Mouse (Mus musculus) spleen, postnatal 4 days (tissue): ENCODE data around the gene Ttll9.
A peak's percentile ranks its signal among the peaks of the same experiment; 100 is the strongest.

ENCODE experiments used
- DNase-seq, 2 experiments: peaks; one replicate each; pipeline ENCODE4 v3.0.0; 2022; ENCODE audit warnings: low spot score in 2 of 2

Ttll9 gene

DNA sequence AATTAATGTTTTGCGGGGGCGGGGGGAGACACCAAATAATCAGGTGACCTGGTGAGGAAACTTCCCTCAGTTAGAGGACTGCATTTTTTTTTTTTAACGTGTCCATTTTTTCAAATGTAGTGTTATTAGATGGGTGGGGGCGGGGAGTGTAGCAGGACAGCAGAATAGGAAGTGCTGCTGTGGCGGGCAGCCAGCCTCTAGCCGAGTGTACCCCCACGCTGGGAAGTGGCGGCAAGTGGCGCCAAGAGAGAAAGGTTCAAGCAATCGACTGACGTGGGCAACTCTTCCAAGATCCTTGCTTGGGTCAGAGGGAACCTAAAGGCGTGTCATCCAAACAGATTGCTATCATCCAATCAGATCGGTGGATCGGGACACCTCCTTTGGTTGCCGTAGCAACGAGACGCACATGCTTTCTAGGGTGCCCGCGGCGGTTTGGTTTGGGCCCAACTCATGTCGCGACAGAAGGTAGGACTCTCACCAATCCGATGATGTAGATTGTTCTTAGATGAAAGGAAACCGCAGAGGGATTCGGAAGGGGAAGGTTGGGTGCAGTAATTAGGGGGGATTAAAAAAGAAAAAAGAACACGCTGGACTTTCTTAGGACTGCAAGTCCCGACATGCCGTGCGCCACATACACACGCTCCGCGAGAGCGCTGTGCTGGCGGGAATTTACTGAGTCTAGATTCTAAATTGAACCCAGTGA, at the start of gene Ttll9:
Gene Ttll9 (plus strand): TSS at position 395 of the 703 bp plus-strand sequence.
- DNase-seq: peak in 1 of 2 experiments; percentile 22

DNA sequence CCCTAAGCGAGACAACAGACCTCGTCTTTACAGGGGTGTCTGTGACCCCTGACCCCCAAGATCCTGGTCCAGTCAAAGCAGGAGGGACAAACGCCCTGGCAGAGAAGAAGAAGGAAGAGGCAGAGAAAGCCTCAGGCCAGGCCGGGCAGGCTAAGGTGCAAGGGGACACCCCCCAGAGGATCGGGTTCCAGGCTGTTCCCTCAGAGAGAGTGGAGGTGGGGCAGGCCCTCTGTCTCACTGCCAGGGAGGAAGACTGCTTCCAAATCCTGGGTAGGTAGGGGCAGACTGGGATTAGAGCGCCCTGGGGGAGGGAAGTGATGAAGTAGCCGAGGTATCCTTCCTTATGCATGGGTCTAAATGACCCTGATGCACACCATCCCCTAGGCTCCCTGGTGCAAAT, 48.8 kb upstream of the Ttll9 start:
- DNase-seq: no peak

DNA sequence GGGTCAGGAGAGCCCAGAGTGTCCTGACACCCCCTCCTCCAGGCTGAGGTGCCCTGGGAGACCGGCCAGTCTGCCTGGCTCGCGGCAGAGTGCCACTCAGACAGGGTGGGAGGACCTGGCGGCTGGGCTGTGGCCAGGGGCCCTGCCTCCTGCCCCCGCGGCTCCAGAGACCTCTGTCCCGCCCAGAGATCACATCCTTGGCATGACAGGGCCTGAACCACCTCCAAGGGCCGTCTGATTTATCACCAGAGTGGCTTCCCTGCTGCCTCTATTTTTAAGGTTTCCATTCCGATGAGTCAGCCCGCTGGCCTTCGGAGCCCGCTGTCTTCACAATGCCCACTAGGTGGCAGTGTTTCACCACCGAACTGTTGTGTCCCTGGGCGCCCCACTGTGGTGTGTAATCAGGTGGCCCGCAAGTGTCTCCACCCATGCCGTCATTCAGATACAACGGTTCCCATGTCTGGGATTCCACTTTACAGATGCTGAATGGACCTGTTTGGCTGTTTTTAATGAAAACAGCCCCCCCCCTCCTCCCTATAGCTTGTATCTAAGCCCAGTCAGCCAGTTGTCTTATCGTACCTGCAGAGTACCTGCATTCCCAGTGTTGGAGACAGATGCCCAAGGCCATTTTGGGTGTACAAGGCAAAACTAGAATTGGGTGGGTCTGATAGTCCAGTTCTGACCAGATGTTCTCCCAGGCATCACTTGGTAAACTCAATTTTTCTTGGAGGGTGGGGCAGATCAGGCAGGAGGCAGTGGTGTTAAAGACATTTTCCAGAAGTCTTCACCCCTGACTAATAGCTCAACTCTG, 47.8 kb upstream of the Ttll9 start:
- DNase-seq: peak; percentile 78 to 90

DNA sequence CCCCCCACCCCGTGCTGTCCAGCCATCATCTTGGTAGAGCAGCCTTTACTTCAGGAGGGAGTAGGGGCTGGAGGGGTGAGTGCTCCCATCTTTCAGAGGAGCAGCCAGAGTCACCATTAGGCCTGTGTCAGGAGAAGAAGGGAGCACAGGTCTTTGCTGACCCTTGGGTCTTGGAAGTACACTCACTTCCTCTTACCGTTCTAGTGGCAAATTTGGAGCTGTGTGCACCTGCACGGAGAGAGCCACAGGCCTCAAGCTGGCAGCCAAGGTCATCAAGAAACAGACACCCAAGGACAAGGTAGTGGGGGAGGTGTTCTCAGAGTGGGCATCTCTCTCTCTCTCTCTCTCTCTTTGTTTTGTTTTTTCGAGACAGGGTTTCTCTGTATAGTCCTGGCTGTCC, 46.8 kb upstream of the Ttll9 start:
- no peak for DNase-seq

DNA sequence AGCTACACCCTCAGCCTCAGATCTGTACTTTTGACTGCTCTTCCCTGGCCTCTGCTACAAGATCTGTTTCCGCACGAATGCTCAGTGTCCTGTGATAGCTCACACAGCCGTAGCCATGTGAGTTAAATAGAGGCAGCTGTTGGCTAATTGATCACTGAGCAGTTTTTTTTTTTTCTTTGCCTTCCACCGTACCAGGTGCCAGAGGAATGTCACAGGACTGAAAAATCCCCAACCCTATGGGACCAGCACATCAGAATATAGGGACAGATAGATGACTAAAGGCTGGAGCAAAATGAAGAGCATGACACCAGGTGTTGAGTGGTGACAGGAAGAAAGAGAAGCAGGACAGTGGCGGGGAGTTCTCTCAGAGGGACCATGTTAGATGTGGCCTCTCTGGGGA, 46.2 kb upstream of the Ttll9 start:
- no peak for DNase-seq

DNA sequence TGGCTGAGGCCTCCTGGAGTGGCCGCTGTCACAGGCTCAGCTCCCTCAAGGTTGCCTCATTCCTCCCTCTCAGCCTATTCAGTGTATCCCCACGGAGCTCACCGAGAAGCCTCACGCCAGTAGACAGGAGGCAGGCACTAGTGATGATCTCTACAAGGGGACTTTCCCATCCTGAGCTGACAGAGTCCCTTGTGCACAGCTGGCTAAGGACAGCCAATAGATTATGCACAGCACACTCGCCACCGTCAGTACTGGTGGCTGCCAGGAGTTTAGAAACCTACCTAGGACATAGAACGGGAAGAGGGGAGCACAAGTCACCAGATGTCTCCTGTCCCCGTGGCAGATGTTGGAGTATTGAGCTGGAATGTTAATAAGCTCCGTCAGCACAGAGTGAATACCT, 44.6 kb upstream of the Ttll9 start:
- DNase-seq: no peak

DNA sequence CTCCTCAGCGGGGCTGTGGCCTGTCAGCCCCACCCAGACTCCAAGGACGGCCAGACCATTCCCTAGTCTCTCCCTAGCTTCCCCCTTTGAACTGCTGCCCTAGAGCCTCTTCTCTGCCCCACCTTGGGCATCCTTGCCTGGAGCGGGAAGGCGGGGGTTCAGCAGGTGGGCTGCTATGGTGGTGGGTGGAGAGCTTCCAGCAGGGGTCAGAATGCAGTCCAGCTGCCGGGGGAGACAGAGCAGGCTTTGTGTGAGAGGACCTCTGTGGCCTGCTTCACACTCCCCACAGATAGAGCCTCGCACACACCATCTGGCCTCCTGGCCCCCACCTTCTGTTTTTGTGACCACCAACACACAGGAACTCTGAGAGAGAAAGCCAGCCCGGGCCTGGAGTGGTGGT, 39.9 kb upstream of the Ttll9 start:
- no peak for DNase-seq

DNA sequence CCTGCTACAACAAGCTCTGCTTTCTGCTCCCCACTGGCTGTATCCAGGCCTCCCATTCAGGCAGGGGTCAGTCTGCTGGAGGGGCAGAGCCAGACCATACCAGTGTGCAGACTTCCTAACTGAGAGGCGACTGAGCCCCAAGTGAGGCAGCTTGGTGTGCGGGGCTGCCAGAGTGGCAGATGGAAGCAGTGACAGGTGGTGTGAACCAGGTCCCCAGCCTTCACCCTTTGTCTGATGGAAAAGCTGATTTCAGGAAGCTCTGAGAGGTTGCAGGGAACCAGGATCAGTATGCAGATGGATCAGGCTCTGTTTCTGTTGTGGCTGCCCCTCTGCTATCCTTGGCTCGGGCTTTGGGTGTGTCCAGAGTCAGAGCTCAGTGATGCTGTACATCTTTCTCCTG, 38.7 kb upstream of the Ttll9 start:
- no peak for DNase-seq

DNA sequence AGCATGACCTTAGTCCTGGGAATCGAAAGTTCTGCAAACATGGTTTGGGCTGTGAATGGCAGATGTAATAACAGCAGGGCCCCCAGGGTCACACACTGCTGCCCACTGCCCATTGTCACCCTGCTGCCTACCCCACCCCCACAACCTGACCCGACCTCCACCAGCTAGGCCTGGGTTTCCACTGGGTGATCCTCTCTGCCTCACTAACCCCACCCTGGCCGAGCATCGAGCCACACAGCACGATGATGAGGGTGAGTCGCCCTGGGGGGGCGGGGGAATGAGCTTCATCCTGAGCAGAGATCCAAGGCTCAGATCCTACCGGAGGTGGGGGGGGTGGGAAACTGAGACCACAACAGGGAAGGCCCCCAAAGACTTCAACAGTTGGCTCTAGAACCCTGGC, 38.2 kb upstream of the Ttll9 start:
- DNase-seq: no peak

DNA sequence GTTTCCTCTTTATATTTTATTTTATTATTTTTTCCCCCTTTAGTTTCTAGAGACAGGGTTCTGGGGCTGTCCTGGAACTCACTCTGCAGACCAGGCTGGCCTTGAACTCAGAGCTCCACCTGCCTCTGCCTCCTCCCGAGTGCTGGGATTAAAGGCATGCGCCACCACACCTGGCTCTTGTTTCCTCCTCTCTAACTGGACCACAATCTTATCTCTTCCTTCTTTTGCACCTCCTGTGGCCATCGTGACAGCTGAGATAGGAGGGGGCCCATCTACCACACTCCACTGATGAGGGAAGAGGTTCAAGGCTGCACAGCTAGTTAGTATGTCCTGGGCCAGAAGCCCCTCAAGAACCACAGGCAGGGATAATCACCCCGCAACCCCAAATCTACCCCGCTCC, 37.7 kb upstream of the Ttll9 start:
- no peak for DNase-seq

DNA sequence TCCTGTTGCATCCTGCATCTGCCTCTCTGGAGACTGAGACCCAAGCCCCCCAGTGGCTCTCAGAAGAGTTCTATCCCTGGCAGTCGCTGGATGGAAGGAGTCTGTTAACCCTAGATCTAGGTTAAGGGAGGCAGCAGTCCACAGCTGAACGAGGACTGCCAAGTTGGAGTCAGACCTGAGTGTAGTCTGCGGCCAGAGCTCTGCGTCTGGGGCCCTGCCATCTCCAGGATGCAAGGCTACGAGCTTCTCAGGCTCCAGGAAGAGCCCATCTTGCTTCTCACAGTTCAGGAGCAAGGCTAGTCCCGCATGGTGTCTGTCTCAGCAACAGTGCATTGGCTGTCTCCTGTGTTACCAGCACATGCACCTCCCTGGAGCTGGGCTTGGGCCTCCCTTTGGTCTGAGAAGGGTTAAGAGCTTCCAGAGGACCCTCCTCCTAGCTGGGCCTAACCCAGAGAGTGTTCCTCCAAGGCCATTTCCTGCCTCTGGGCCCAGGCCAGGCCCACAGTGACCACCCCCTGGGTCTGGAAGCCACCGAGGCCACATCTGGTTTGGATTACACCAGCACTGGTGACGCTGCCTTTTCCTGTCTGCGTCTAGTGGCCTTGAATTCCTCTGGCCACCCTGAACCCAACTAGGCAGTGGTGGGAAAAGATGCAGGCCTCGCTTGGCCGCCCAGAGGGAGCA, 37.0 kb upstream of the Ttll9 start:
- DNase-seq: peak in 1 of 2 experiments; percentile 39

DNA sequence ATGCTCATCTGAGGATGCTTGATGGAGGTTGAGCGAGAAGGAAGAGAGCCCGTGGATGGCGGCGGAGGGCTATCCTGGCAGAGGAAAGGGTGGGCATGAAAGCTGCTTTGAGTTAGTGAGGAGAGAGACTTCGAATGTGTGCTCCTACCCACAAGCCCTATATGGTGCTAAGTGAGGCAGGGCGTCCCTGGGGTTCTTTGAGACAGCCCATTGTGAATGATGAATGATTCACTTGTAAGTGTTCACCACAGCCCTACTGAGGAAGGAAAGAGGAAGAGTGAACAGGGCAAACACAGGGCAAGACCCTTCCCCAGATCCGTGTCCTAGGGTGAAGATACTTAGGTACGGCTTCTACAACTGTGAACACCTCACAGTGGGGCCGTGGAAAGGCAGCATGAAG, 35.4 kb upstream of the Ttll9 start:
- DNase-seq: no peak

DNA sequence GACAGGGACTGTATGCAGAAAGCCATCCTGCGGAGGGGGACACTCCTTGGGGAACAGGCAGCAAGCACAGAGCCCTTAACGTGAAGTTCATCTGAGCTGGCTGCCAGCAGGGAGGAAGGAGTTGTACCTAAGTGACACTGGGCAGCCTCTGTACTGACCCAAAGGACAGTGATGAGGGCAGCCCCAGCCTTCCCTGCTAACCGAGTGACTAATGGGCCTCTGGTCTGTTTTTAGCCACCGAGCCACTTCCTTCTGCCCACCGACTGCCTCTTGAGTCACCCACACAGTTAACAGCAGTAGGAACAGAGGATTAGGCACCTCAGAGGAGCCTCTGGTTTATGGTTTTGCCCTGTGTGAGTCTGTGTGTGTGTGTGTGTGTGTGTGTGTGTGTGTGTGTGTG, 34.9 kb upstream of the Ttll9 start:
- no peak for DNase-seq

DNA sequence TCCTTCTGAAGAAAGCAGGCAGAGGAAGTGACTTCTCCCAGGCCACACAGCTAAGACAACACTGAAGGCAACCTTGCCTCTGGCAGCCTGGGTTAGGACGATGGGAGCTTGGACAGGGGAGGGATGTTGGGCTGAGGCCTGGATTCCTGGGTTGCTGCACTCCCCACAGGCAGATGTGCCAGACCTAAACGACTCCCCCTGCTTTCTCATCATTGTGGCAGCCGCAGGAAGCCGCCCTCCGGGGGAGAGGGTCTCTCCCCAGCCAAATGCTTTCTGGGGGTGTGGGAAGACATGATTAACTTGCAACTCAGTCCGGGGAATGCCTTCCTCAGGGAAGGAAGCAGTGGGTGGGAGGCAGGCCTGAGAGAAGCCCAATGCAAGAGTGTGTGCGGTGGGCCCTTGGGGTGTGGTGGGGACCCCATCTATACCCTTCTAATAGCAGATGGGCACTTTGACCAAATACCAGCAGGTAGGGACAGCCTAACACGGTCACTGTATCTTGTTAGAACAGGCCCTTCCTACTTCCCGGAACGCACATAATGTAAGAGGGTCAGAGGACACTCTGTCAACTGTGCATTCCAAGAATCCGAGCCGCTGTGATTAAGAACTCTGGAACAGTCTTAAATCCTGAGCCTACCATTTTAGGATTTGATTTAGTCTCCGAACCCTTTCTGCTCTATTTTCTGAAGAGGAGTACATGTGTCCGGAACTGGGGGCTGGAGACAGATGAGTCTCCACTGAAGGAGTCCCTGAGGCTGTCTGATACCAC, 33.9 kb upstream of the Ttll9 start:
- DNase-seq: no peak

DNA sequence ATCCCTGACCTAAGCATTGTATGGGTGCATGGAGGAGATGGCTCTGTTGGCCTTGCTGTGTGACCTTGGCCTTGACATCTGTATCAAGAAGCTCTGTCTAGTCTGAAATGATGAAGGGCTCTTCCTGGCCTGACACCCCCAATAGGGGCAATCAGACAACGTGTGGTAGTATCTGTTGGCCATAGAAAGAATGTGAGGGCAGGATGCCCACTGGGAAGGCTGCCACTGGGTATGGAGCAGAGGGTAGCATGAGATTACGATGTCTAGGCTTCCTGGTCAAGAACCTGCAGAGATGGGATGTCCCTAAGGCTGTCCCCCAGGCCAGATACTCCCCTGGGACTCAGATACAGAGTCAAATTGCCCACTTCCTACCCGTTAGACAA, 33.3 kb upstream of the Ttll9 start:
- DNase-seq: no peak

DNA sequence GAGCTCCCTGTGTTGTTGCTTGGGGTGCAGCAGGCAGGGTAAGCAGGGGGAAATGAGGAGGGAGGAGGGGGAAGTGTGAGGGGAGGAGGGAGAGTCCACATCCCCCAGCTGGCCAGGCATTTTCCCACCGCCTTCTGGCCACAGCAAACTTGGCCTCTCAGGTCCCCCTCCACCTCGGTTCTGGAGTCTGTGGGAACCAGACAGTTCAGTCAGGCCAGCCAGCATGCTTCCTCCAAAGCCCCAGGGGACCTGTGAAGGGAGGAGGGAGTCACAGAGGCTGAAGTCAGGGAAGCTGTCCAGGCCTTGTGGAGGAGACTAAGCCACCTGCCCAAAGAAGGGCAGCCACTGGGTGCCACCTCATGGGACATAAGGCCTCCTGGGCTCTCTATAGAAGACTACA, 32.0 kb upstream of the Ttll9 start:
- DNase-seq: no peak

DNA sequence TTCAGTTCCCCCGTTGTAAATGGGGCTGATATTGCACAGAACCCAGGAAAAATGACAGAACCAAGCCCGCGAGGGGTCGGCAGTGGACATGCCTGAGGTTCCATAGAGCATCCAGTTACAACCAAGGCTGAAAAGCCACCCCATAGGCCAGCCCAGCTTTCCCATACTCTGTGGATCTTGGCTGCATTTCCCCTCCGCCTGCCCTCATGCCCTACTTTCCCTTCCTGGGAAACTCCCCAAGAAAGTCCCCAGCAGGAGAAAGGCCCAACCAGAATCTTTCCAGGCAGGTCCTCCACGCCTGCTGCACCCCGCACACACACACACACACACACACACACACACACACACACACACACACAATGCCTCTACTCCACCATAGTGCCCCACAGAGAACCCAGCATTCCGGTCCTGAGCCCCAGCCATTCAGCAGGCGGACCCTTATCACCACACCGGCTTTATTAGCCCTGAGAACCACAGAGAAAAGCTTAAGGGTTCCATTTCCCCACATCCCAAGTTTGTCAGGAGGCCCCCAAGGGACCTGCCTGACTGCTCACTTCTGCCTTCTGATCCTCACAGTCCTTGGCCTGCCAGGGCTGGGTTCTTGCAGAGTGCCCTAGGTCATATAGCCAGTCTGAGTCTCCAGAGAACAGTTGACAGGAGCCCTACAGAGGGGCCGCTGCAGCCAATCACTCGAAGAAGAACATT, 30.7 kb upstream of the Ttll9 start:
- DNase-seq: no peak

DNA sequence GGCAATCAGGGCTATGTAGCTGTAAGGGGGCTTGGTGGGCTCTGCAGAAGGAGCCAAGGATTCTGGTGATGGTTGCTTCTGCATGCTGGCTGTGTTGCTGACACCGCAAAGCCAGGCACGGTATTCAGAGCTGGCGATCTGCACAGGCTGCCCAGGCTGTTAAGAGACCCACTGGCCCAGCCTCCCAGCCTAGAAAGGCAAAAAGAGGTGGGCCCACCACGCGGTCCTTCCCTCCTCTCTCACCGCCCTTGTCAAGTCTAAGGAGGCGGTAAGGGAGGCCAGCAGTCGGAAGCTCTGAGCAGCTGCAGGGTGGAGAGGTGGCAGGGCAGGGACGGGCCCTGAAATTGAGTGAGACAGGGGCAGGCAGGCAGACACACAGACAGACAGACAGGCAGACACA, 29.2 kb upstream of the Ttll9 start, which contains the start of gene Foxs1:
Gene Foxs1 (minus strand): TSS at position 161 of the 400 bp plus-strand sequence.
- no peak for DNase-seq

DNA sequence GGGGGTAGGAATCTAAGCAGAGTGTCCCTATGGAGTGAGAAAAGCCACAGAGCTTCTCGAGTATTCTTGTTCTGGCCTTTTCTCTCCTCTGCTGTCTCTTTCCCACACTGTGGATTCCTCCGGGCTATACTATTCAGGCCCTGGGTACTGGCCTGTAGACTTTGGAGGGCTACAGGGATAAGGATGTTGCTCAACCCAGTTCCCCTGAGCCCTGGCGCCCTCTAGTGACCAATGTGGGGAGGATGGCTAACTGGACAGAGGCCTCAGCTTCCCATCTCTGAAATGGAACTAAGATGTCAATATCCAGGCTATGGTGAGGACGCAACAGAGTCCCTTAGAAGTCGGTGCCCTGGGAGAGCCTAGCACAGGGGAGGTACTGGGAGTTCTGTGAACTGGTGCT, 28.7 kb upstream of the Ttll9 start:
- peak; percentile 54 to 82 for DNase-seq

DNA sequence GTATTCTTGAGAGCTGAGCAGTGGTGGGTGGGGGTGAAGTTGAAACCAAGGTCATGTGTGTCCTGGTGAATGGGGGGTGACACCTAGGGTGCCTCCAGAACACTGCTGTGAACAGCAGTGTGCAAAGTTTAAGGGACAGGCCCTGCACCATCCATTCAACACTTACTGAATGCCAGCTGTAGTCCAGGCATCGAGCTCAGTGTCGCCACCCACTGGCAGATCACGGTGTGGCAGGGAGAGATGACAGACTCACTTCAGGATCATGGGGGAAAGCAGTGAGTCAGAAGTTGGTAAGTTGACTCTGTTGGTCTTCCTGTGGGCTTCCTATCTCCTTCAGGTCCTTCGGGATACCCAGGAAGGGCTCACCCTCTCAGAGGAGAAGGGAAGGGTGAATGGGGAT, 22.4 kb upstream of the Ttll9 start:
- peak; percentile 57 to 85 for DNase-seq

DNA sequence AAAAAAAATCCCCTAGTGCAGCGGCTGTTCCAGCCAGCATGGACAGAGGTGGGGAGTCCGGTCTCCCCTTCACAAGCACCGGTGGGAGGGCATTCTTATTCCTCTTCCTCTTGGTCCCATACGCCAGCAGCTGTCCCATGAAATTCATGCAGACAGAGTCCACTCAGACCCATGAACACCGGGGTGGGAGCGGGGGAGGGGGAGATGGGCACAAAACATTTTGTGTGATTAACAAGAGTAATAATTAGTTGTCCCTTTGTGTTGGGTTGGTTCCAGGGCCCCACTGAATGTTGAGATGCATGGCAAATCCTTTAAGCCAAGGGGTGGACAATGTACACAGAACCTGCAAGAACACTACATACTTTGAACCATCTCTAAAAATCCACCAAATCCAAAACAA, 21.2 kb upstream of the Ttll9 start:
- DNase-seq: peak in 1 of 2 experiments; percentile 47
